Mouse (Mus musculus): ENCODE measurements at regions not wholly inside any gene's neighbourhood (a gene's known extent, or its start where the extent isn't known, plus 50 kb on each side); places are given as distances from the start of the nearest gene placed in this dataset.

- no peak for TF ChIP-seq CTCF (IDR thresholded peaks at IDR 0.05; ENCODE audit: low read depth)
- no peak for TF ChIP-seq EP300 (IDR thresholded peaks at IDR 0.05; ENCODE audit: low read depth)
These were observed 474.2 kb upstream of the Itga1 start for GRCm38 (mm10) chr13:115575967-115576366.
